18 mouse cellular contexts compared by ENCODE assay signal in genomic region chr15:77216704-77217103, GRCm38 (mm10).
DNase-seq lines count a peak whose midpoint lies in the region; ATAC-seq lines count a peak whose summit lies in the region.
"Had no signal": no experiment of that assay in that cellular context is flagged by ENCODE, and none has a peak within 500 bp of the region (broad histone marks: within the 10 kb centered on the region; RNA-seq: fewer than 3 reads in every experiment).

No protein-coding gene starts in this region.

- peak overlapping the region; percentile 31; the same call in 1 of the 2 replicates for H3K9ac ChIP-seq in heart, embryonic 11.5 days (ENCODE audit: low read depth, low read length)
- 0 out of 2 replicates have a peak overlapping the region, but pooled peaks have one; percentile 25 for H3K9ac ChIP-seq in intestine, embryonic 16.5 days (ENCODE audit: low read depth, low read length)
- no peak overlapping the region for H3K9ac ChIP-seq in intestine, embryonic 15.5 days
- peak overlapping the region; percentile 22; the same call in 1 of the 2 replicates for H3K9ac ChIP-seq in embryonic facial prominence, embryonic 13.5 days
- no peak overlapping the region for H3K9ac ChIP-seq in stomach, embryonic 16.5 days (ENCODE audit: low read length)
- H3K9ac ChIP-seq: hindbrain, embryonic 15.5 days; midbrain, embryonic 13.5 days had no signal

- H3K27ac ChIP-seq in heart, embryonic 11.5 days (ENCODE audit: low read depth, low read length), result peak overlapping the region; percentile 89
- no peak overlapping the region for H3K27ac ChIP-seq in intestine, embryonic 16.5 days (ENCODE audit: low read length)
- no peak overlapping the region for H3K27ac ChIP-seq in intestine, embryonic 15.5 days
- H3K27ac ChIP-seq in embryonic facial prominence, embryonic 13.5 days, result peak overlapping the region; percentile 91; the same call in 1 of the 2 replicates
- peak overlapping the region; percentile 31 for H3K27ac ChIP-seq in stomach, embryonic 16.5 days (ENCODE audit: low read length)
- H3K27ac ChIP-seq: hindbrain, embryonic 15.5 days; macrophage; midbrain, embryonic 13.5 days had no signal

- DNase-seq in heart, postnatal 25 days (ENCODE audit: low spot score), result no peak
- DNase-seq in right cerebral cortex, adult 18-20 months, result no peak
- DNase-seq: adrenal gland, adult 2 months; cerebellum, adult 9-11 months; gastrocnemius, postnatal 14 days; kidney, adult 11 months; kidney, postnatal 14 days; lung, adult 2 months; right cerebral cortex, postnatal 4 days; thymus, postnatal 4 days had no signal

- no peaks in the 10 kb centered on the region for H3K27me3 ChIP-seq in heart, embryonic 11.5 days (ENCODE audit: control insufficient read depth, insufficient read depth, low read length)
- no peaks in the 10 kb centered on the region for H3K27me3 ChIP-seq in intestine, embryonic 16.5 days (replicated peaks; ENCODE audit: control insufficient read depth, insufficient read depth, low read length)
- H3K27me3 ChIP-seq in intestine, embryonic 15.5 days (replicated peaks), result no peaks in the 10 kb centered on the region
- no peaks in the 10 kb centered on the region for H3K27me3 ChIP-seq in embryonic facial prominence, embryonic 13.5 days
- H3K27me3 ChIP-seq in stomach, embryonic 16.5 days (ENCODE audit: control insufficient read depth, insufficient read depth, low read length), result no peaks in the 10 kb centered on the region
- H3K27me3 ChIP-seq: hindbrain, embryonic 15.5 days; midbrain, embryonic 13.5 days had no signal

- ATAC-seq in heart, embryonic 11.5 days (replicated peaks; ENCODE audit: insufficient number of reproducible peaks, low FRiP score, low TSS enrichment), result no peak
- no peak for ATAC-seq in intestine, embryonic 16.5 days
- ATAC-seq in intestine, embryonic 15.5 days, result no peak
- no peak for ATAC-seq in embryonic facial prominence, embryonic 13.5 days (ENCODE audit: insufficient number of reproducible peaks, insufficient read depth, low FRiP score, low TSS enrichment, low read depth)
- ATAC-seq in stomach, embryonic 16.5 days (ENCODE audit: insufficient read depth, low FRiP score), result no peak
- ATAC-seq: midbrain, embryonic 13.5 days had no signal

- peaks cover 65% of the 10 kb centered on the region for H3K4me1 ChIP-seq in heart, embryonic 11.5 days (ENCODE audit: control insufficient read depth, insufficient read depth, low read length)
- peaks cover 34% of the 10 kb centered on the region for H3K4me1 ChIP-seq in intestine, embryonic 16.5 days (ENCODE audit: control insufficient read depth, insufficient read depth, low read length)
- H3K4me1 ChIP-seq in intestine, embryonic 15.5 days (replicated peaks), result peaks cover 26% of the 10 kb centered on the region
- H3K4me1 ChIP-seq in embryonic facial prominence, embryonic 13.5 days, result peaks cover 74% of the 10 kb centered on the region
- peaks cover 44% of the 10 kb centered on the region for H3K4me1 ChIP-seq in stomach, embryonic 16.5 days (ENCODE audit: control insufficient read depth, insufficient read depth, low read length)

- 45% methylated on average over 6 of the region's 6 CpGs for WGBS in heart, embryonic 11.5 days (ENCODE audit: insufficient replicate concordance)
- 71% methylated on average over 6 of the region's 6 CpGs for WGBS in intestine, embryonic 16.5 days
- whole genome bisulfite sequencing in intestine, embryonic 15.5 days, result 75% methylated on average over 6 of the region's 6 CpGs
- 58% methylated on average over 6 of the region's 6 CpGs for WGBS in embryonic facial prominence, embryonic 13.5 days
- WGBS in stomach, embryonic 16.5 days, result 60% methylated on average over 6 of the region's 6 CpGs

- intact Hi-C loops in heart, postnatal 25 days (cut with DNase I), result loop anchor here (5.0 kb wide), 2 partner anchors 74 to 179 kb away; no protein-coding TSS in a partner anchor

- no peaks in the 10 kb centered on the region for H3K9me3 ChIP-seq in heart, embryonic 11.5 days (replicated peaks; ENCODE audit: control insufficient read depth, low read length)
- no peaks in the 10 kb centered on the region for H3K9me3 ChIP-seq in intestine, embryonic 16.5 days (ENCODE audit: control insufficient read depth, low read length)
- no peaks in the 10 kb centered on the region for H3K9me3 ChIP-seq in intestine, embryonic 15.5 days
- H3K9me3 ChIP-seq in embryonic facial prominence, embryonic 13.5 days, result no peaks in the 10 kb centered on the region
- no peaks in the 10 kb centered on the region for H3K9me3 ChIP-seq in stomach, embryonic 16.5 days (replicated peaks; ENCODE audit: control insufficient read depth, low read length)
- H3K9me3 ChIP-seq: hindbrain, embryonic 15.5 days; midbrain, embryonic 13.5 days had no signal

- H3K4me2 ChIP-seq in heart, embryonic 11.5 days, result no peak overlapping the region
- no peak overlapping the region for H3K4me2 ChIP-seq in intestine, embryonic 16.5 days (ENCODE audit: low read depth, low read length)
- no peak overlapping the region for H3K4me2 ChIP-seq in intestine, embryonic 15.5 days (replicated peaks)
- no peak overlapping the region for H3K4me2 ChIP-seq in embryonic facial prominence, embryonic 13.5 days
- H3K4me2 ChIP-seq in stomach, embryonic 16.5 days (ENCODE audit: low read depth, low read length), result no peak overlapping the region
- H3K4me2 ChIP-seq: hindbrain, embryonic 15.5 days; midbrain, embryonic 13.5 days had no signal

- H3K36me3 ChIP-seq in heart, embryonic 11.5 days (ENCODE audit: control insufficient read depth, insufficient read depth, low read length), result no peaks in the 10 kb centered on the region
- H3K36me3 ChIP-seq in intestine, embryonic 16.5 days (ENCODE audit: control insufficient read depth, insufficient read depth, low read length), result no peaks in the 10 kb centered on the region
- no peaks in the 10 kb centered on the region for H3K36me3 ChIP-seq in intestine, embryonic 15.5 days
- H3K36me3 ChIP-seq in embryonic facial prominence, embryonic 13.5 days, result no peaks in the 10 kb centered on the region
- H3K36me3 ChIP-seq in stomach, embryonic 16.5 days (ENCODE audit: control insufficient read depth, insufficient read depth, low read length), result no peaks in the 10 kb centered on the region
- H3K36me3 ChIP-seq: hindbrain, embryonic 15.5 days; midbrain, embryonic 13.5 days had no signal

- H3K4me3 ChIP-seq in heart, embryonic 11.5 days (ENCODE audit: low read depth, low read length), result no peak overlapping the region
- no peak overlapping the region for H3K4me3 ChIP-seq in intestine, embryonic 16.5 days (ENCODE audit: low read length)
- no peak overlapping the region for H3K4me3 ChIP-seq in intestine, embryonic 15.5 days (replicated peaks)
- H3K4me3 ChIP-seq in embryonic facial prominence, embryonic 13.5 days, result no peak overlapping the region
- H3K4me3 ChIP-seq in stomach, embryonic 16.5 days (replicated peaks; ENCODE audit: low read length), result no peak overlapping the region
- H3K4me3 ChIP-seq: hindbrain, embryonic 15.5 days; midbrain, embryonic 13.5 days had no signal

Comparison
In these comparisons a context has a peak if more than half of its experiments do, and no peak if none do; other contexts are left out.
1. H3K9ac ChIP-seq: peak in heart, embryonic 11.5 days (single experiment), intestine, embryonic 16.5 days (single experiment) and embryonic facial prominence, embryonic 13.5 days (single experiment); none in intestine, embryonic 15.5 days (single experiment) and stomach, embryonic 16.5 days (single experiment).
2. H3K27ac ChIP-seq: peak in heart, embryonic 11.5 days (single experiment), embryonic facial prominence, embryonic 13.5 days (single experiment) and stomach, embryonic 16.5 days (single experiment); none in intestine, embryonic 16.5 days (single experiment) and intestine, embryonic 15.5 days (single experiment).